Mouse (Mus musculus): Measurements from ENCODE around the gene Ank2. TPM values are rescaled to one million over a fixed set of nuclear protein-coding genes. Genes with fewer than 3 reads are reported as not detected.

Gene Ank2
- polyA plus RNA-seq, 1 experiment from 2014 or later, result 157 TPM

- no peak for ATAC-seq (ENCODE audit: low FRiP score, low read depth)
- Histone ChIP-seq H3K27ac (replicated peaks) (no peak overlapping the region), H3K4me2 (no peak overlapping the region), H3K9ac (no peak overlapping the region), H3K9me3 (no peaks in the 10 kb centered on the region), H3K4me1 (replicated peaks) (no peaks in the 10 kb centered on the region), H3K4me3 (no peak overlapping the region), H3K27me3 (no peaks in the 10 kb centered on the region), H3K36me3 (no peaks in the 10 kb centered on the region)
- WGBS, result 80% methylated on average over 6 of the region's 6 CpGs
Observed at GRCm38 (mm10) chr3:127453254-127453653, 45.9 kb downstream of the Ank2 start.

- H3K27ac ChIP-seq (replicated peaks), result no peak overlapping the region
- ATAC-seq (ENCODE audit: low FRiP score, low read depth), result no peak
- no peaks in the 10 kb centered on the region for H3K4me1 ChIP-seq (replicated peaks)
- no peak overlapping the region for H3K4me3 ChIP-seq
- H3K9me3 ChIP-seq, result no peaks in the 10 kb centered on the region
- no peaks in the 10 kb centered on the region for H3K27me3 ChIP-seq
- H3K36me3 ChIP-seq, result no peaks in the 10 kb centered on the region
- no peak overlapping the region for H3K4me2 ChIP-seq
- 63% methylated on average over 13 of the region's 13 CpGs for WGBS
- no peak overlapping the region for H3K9ac ChIP-seq
Observed at GRCm38 (mm10) chr3:127452233-127452632, 46.9 kb downstream of the Ank2 start.

GRCm38 (mm10) chr3:127451741-127452140 is 47.4 kb downstream of the Ank2 start:
- 77% methylated on average over 9 of the region's 9 CpGs for WGBS
- no peak overlapping the region for H3K9ac ChIP-seq
- no peaks in the 10 kb centered on the region for H3K4me1 ChIP-seq (replicated peaks)
- no peak overlapping the region for H3K4me2 ChIP-seq
- H3K36me3 ChIP-seq, result no peaks in the 10 kb centered on the region
- no peaks in the 10 kb centered on the region for H3K9me3 ChIP-seq
- no peaks in the 10 kb centered on the region for H3K27me3 ChIP-seq
- H3K4me3 ChIP-seq, result no peak overlapping the region
- no peak for ATAC-seq (ENCODE audit: low FRiP score, low read depth)
- H3K27ac ChIP-seq (replicated peaks), result no peak overlapping the region

GRCm38 (mm10) chr3:127451070-127451469 is 48.1 kb downstream of the Ank2 start:
- Histone ChIP-seq H3K4me3 (no peak overlapping the region), H3K4me2 (no peak overlapping the region), H3K9ac (no peak overlapping the region), H3K4me1 (replicated peaks) (no peaks in the 10 kb centered on the region), H3K27me3 (no peaks in the 10 kb centered on the region), H3K36me3 (no peaks in the 10 kb centered on the region), H3K9me3 (no peaks in the 10 kb centered on the region), H3K27ac (replicated peaks) (no peak overlapping the region)
- WGBS, result 7% methylated on average over 3 of the region's 3 CpGs
- ATAC-seq (ENCODE audit: low FRiP score, low read depth), result no peak

- peak; percentile 83 for ATAC-seq (ENCODE audit: low FRiP score, low read depth)
- Histone ChIP-seq H3K9me3 (no peaks in the 10 kb centered on the region), H3K4me1 (replicated peaks) (no peaks in the 10 kb centered on the region), H3K4me2 (no peak overlapping the region), H3K27ac (replicated peaks) (no peak overlapping the region), H3K36me3 (no peaks in the 10 kb centered on the region), H3K27me3 (no peaks in the 10 kb centered on the region), H3K4me3 (no peak overlapping the region), H3K9ac (no peak overlapping the region)
- 39% methylated on average over 5 of the region's 5 CpGs for WGBS
Observed at GRCm38 (mm10) chr3:127446173-127446572, 53.0 kb downstream of the Ank2 start.

GRCm38 (mm10) chr3:127433291-127433690 is 65.9 kb downstream of the Ank2 start:
- Histone ChIP-seq H3K9ac (no peak overlapping the region), H3K36me3 (no peaks in the 10 kb centered on the region), H3K4me3 (no peak overlapping the region), H3K27ac (replicated peaks) (no peak overlapping the region), H3K27me3 (no peaks in the 10 kb centered on the region), H3K9me3 (no peaks in the 10 kb centered on the region), H3K4me1 (replicated peaks) (no peaks in the 10 kb centered on the region), H3K4me2 (no peak overlapping the region)
- 27% methylated on average over 3 of the region's 3 CpGs for WGBS
- peak; percentile 65; the same call in 1 of the 2 replicates for ATAC-seq (ENCODE audit: low FRiP score, low read depth)

GRCm38 (mm10) chr3:127429866-127430265 is 69.3 kb downstream of the Ank2 start:
- no peak overlapping the region for H3K9ac ChIP-seq
- no peak overlapping the region for H3K4me2 ChIP-seq
- no peak overlapping the region for H3K27ac ChIP-seq (replicated peaks)
- WGBS, result 54% methylated on average over 13 of the region's 13 CpGs
- ATAC-seq (ENCODE audit: low FRiP score, low read depth), result no peak
- H3K27me3 ChIP-seq, result no peaks in the 10 kb centered on the region
- no peaks in the 10 kb centered on the region for H3K36me3 ChIP-seq
- no peak overlapping the region for H3K4me3 ChIP-seq
- H3K9me3 ChIP-seq, result no peaks in the 10 kb centered on the region
- H3K4me1 ChIP-seq (replicated peaks), result no peaks in the 10 kb centered on the region

GRCm38 (mm10) chr3:127428527-127428926 is 70.6 kb downstream of the Ank2 start:
- no peak for ATAC-seq (ENCODE audit: low FRiP score, low read depth)

GRCm38 (mm10) chr3:127416950-127417349 is 82.2 kb downstream of the Ank2 start:
- H3K4me3 ChIP-seq, result no peak overlapping the region
- no peaks in the 10 kb centered on the region for H3K9me3 ChIP-seq
- no peak overlapping the region for H3K9ac ChIP-seq
- H3K4me2 ChIP-seq, result no peak overlapping the region
- no peak overlapping the region for H3K27ac ChIP-seq (replicated peaks)
- H3K27me3 ChIP-seq, result no peaks in the 10 kb centered on the region
- 73% methylated on average over 4 of the region's 4 CpGs for WGBS
- no peaks in the 10 kb centered on the region for H3K4me1 ChIP-seq (replicated peaks)
- H3K36me3 ChIP-seq, result no peaks in the 10 kb centered on the region
- no peak for ATAC-seq (ENCODE audit: low FRiP score, low read depth)

More at GRCm38 (mm10) chr3:127428527-127428926, 70.6 kb downstream of the Ank2 start:
- H3K9ac ChIP-seq, result no peak overlapping the region
- no peaks in the 10 kb centered on the region for H3K27me3 ChIP-seq
- 94% methylated on average over 3 of the region's 3 CpGs for WGBS
- no peak overlapping the region for H3K4me2 ChIP-seq
- no peaks in the 10 kb centered on the region for H3K9me3 ChIP-seq
- no peak overlapping the region for H3K4me3 ChIP-seq
- no peaks in the 10 kb centered on the region for H3K36me3 ChIP-seq
- H3K4me1 ChIP-seq (replicated peaks), result no peaks in the 10 kb centered on the region
- no peak overlapping the region for H3K27ac ChIP-seq (replicated peaks)

GRCm38 (mm10) chr3:127414438-127414837 is 84.7 kb downstream of the Ank2 start:
- Histone ChIP-seq H3K36me3 (no peaks in the 10 kb centered on the region), H3K4me2 (no peak overlapping the region), H3K4me1 (replicated peaks) (peaks cover 3% of the 10 kb centered on the region; the same call in 1 of the 2 replicates), H3K9me3 (no peaks in the 10 kb centered on the region), H3K4me3 (no peak overlapping the region), H3K27ac (replicated peaks) (no peak overlapping the region), H3K27me3 (no peaks in the 10 kb centered on the region), H3K9ac (no peak overlapping the region)
- 58% methylated on average over 1 of the region's 1 CpGs for WGBS
- ATAC-seq (ENCODE audit: low FRiP score, low read depth), result no peak

- peak; percentile 97 for ATAC-seq (ENCODE audit: low FRiP score, low read depth)
- Histone ChIP-seq H3K27me3 (no peaks in the 10 kb centered on the region), H3K4me3 (peak overlapping the region; percentile 61), H3K36me3 (no peaks in the 10 kb centered on the region), H3K9me3 (no peaks in the 10 kb centered on the region), H3K27ac (replicated peaks) (peak overlapping the region; percentile 92), H3K9ac (peak overlapping the region; percentile 74), H3K4me2 (peak overlapping the region; percentile 65), H3K4me1 (replicated peaks) (peaks cover 36% of the 10 kb centered on the region)
- 16% methylated on average over 23 of the region's 23 CpGs for WGBS
Observed at GRCm38 (mm10) chr3:127408684-127409550, 90.2 kb downstream of the Ank2 start.

- 6% methylated on average over 9 of the region's 9 CpGs for WGBS
Observed at GRCm38 (mm10) chr3:127407868-127408574, 91.1 kb downstream of the Ank2 start.

More at GRCm38 (mm10) chr3:127407868-127408574, 91.1 kb downstream of the Ank2 start:
- no peaks in the 10 kb centered on the region for H3K36me3 ChIP-seq
- ATAC-seq (ENCODE audit: low FRiP score, low read depth), result peak; percentile 49; the same call in 1 of the 2 replicates
- no peaks in the 10 kb centered on the region for H3K9me3 ChIP-seq
- no peaks in the 10 kb centered on the region for H3K27me3 ChIP-seq
- peak overlapping the region; percentile 92 for H3K27ac ChIP-seq (replicated peaks)
- H3K4me3 ChIP-seq, result peak overlapping the region; percentile 61
- H3K4me1 ChIP-seq (replicated peaks), result peaks cover 36% of the 10 kb centered on the region
- peak overlapping the region; percentile 65 for H3K4me2 ChIP-seq
- peak overlapping the region; percentile 74 for H3K9ac ChIP-seq

All from hindbrain, embryonic 15.5 days (tissue).